Mouse (Mus musculus): ENCODE results near the gene Fam71e2.

The Fam71e2 gene

GRCm38 (mm10) chr7:4739041-4739543 lies 32.0 kb downstream of the Fam71e2 start:
- DNase-seq (ENCODE audit: low spot score), result no peak

GRCm38 (mm10) chr7:4732968-4733392 lies 38.1 kb downstream of the Fam71e2 start:
- no peak for DNase-seq (ENCODE audit: low spot score)

- DNase-seq (ENCODE audit: low spot score), result no peak
These were observed 40.0 kb downstream of the Fam71e2 start for GRCm38 (mm10) chr7:4731090-4731489.

GRCm38 (mm10) chr7:4725169-4725568 lies 45.9 kb downstream of the Fam71e2 start, which contains the start of gene Tmem150b:
Gene Tmem150b (minus strand): TSS chr7:4725249.
- DNase-seq (ENCODE audit: low spot score), result no peak

- DNase-seq (ENCODE audit: low spot score), result no peak
These were observed 46.7 kb downstream of the Fam71e2 start for GRCm38 (mm10) chr7:4724359-4724758.

- DNase-seq (ENCODE audit: low spot score), result no peak
These were observed 47.6 kb downstream of the Fam71e2 start for GRCm38 (mm10) chr7:4723508-4723907.

GRCm38 (mm10) chr7:4719276-4719675 lies 51.8 kb downstream of the Fam71e2 start:
- no peak for DNase-seq (ENCODE audit: low spot score)

GRCm38 (mm10) chr7:4716955-4717354 lies 54.1 kb downstream of the Fam71e2 start:
- no peak for DNase-seq (ENCODE audit: low spot score)

- DNase-seq (ENCODE audit: low spot score), result no peak
These were observed 58.5 kb downstream of the Fam71e2 start for GRCm38 (mm10) chr7:4712594-4712993.

- DNase-seq (ENCODE audit: low spot score), result peak; percentile 27
These were observed 66.0 kb downstream of the Fam71e2 start for GRCm38 (mm10) chr7:4705098-4705497.

Data from ovary, postnatal 14 days (tissue).